Mouse (Mus musculus) erythroblast, embryonic 14.5 days (primary cell): Measurements from ENCODE around the gene Acsl4.

Experiments
- GATA1 ChIP-seq: IDR thresholded peaks from 2 replicates; pipeline ENCODE4 v1.6.1; 2012; ENCODE audit warnings: low read length, inconsistent platforms, mixed read lengths
- TAL1 ChIP-seq: IDR thresholded peaks from 3 replicates; pipeline ENCODE4 v1.6.1; 2012; ENCODE audit warnings: low read length, inconsistent platforms, mixed read lengths

- no peak for TF ChIP-seq TAL1
- no peak for TF ChIP-seq GATA1
Measured at GRCm38 (mm10) chrX:142305869-142306581, 84.3 kb downstream of the Acsl4 start, which contains the start of gene Kcne1l.
